ENCODE assay signal across 8 mouse cellular contexts in genomic region chr11:29373396-29374273, GRCm38 (mm10). TPM values are rescaled to one million over a fixed set of nuclear protein-coding genes. Genes with fewer than 3 reads are reported as not detected.
DNase-seq lines count a peak whose midpoint lies in the region; ATAC-seq and TF ChIP-seq lines count a peak whose summit lies in the region.

TSS of gene Ccdc88a (plus strand) at chr11:29373658.

- under 1% methylated on average over 102 of the region's 107 CpGs for WGBS in bone marrow, adult 2 months
- under 1% methylated on average over 104 of the region's 107 CpGs for WGBS in embryonic facial prominence, embryonic 15.5 days
- under 1% methylated on average over 49 of the region's 107 CpGs for WGBS in limb, embryonic 14.5 days
- WGBS in midbrain, postnatal 0 days = under 1% methylated on average over 98 of the region's 107 CpGs

- H3K9me3 ChIP-seq in embryonic facial prominence, embryonic 15.5 days (replicated peaks) = no peaks in the 10 kb centered on the region
- H3K9me3 ChIP-seq in limb, embryonic 14.5 days (ENCODE audit: control insufficient read depth, low read length) = no peaks in the 10 kb centered on the region
- H3K9me3 ChIP-seq in midbrain, postnatal 0 days (ENCODE audit: low read length) = no peaks in the 10 kb centered on the region

- H3K4me1 ChIP-seq in bone marrow, adult 2 months (ENCODE audit: control insufficient read depth, insufficient read depth, low read length) = no peaks in the 10 kb centered on the region
- H3K4me1 ChIP-seq in embryonic facial prominence, embryonic 15.5 days = peaks cover 5% of the 10 kb centered on the region; the same call in 1 of the 2 replicates
- H3K4me1 ChIP-seq in limb, embryonic 14.5 days (ENCODE audit: control insufficient read depth, insufficient read depth, low read length) = peaks cover 6% of the 10 kb centered on the region
- H3K4me1 ChIP-seq in midbrain, postnatal 0 days (ENCODE audit: insufficient read depth, low read length) = no peaks in the 10 kb centered on the region; the same call in 1 of the 2 replicates

- peak; percentile 23; the same call in 1 of the 2 replicates for TF ChIP-seq CTCF in bone marrow, adult 2 months (IDR thresholded peaks at IDR 0.05; ENCODE audit: control insufficient read depth, insufficient read depth, low read length)
- TF ChIP-seq CTCF in midbrain, postnatal 0 days (IDR thresholded peaks at IDR 0.05) = peak; percentile 56

- no peaks in the 10 kb centered on the region for H3K27me3 ChIP-seq in embryonic facial prominence, embryonic 15.5 days
- H3K27me3 ChIP-seq in limb, embryonic 14.5 days (ENCODE audit: control insufficient read depth, insufficient read depth, low read length) = no peaks in the 10 kb centered on the region
- H3K27me3 ChIP-seq in midbrain, postnatal 0 days (ENCODE audit: insufficient read depth, low read length) = no peaks in the 10 kb centered on the region

- peak within 1 kb of the TSS; percentile 94 for H3K27ac ChIP-seq in bone marrow, adult 2 months (ENCODE audit: control insufficient read depth, insufficient read depth, low read depth, low read length, poor library complexity)
- peak within 1 kb of the TSS; percentile 94 for H3K27ac ChIP-seq in embryonic facial prominence, embryonic 15.5 days (replicated peaks)
- H3K27ac ChIP-seq in limb, embryonic 14.5 days (replicated peaks; ENCODE audit: low read depth, low read length) = peak within 1 kb of the TSS; percentile 95
- peak within 1 kb of the TSS; percentile 99 for H3K27ac ChIP-seq in midbrain, postnatal 0 days (ENCODE audit: low read depth, low read length)

- no peaks in the 10 kb centered on the region for H3K36me3 ChIP-seq in embryonic facial prominence, embryonic 15.5 days
- H3K36me3 ChIP-seq in limb, embryonic 14.5 days (ENCODE audit: control insufficient read depth, insufficient read depth, low read length) = no peaks in the 10 kb centered on the region
- no peaks in the 10 kb centered on the region for H3K36me3 ChIP-seq in midbrain, postnatal 0 days (ENCODE audit: insufficient read depth, low read length)

- peak within 1 kb of the TSS; percentile 86 for H3K9ac ChIP-seq in embryonic facial prominence, embryonic 15.5 days
- H3K9ac ChIP-seq in limb, embryonic 14.5 days (ENCODE audit: low read depth, low read length, severe bottlenecking) = peak within 1 kb of the TSS; percentile 96
- H3K9ac ChIP-seq in midbrain, postnatal 0 days (replicated peaks; ENCODE audit: low read length, poor library complexity, severe bottlenecking) = peak within 1 kb of the TSS; percentile 98

- peak within 1 kb of the TSS; percentile 50 for H3K4me2 ChIP-seq in embryonic facial prominence, embryonic 15.5 days (replicated peaks)
- H3K4me2 ChIP-seq in limb, embryonic 14.5 days (replicated peaks; ENCODE audit: low read depth, low read length, severe bottlenecking) = peak within 1 kb of the TSS; percentile 64
- peak within 1 kb of the TSS; percentile 45 for H3K4me2 ChIP-seq in midbrain, postnatal 0 days (ENCODE audit: low read depth, low read length, poor library complexity, severe bottlenecking)

- H3K4me3 ChIP-seq in bone marrow, adult 2 months (replicated peaks; ENCODE audit: control insufficient read depth, low read depth, low read length) = peak within 1 kb of the TSS; percentile 82
- peak within 1 kb of the TSS; percentile 81 for H3K4me3 ChIP-seq in embryonic facial prominence, embryonic 15.5 days (replicated peaks)
- peak within 1 kb of the TSS; percentile 93 for H3K4me3 ChIP-seq in limb, embryonic 14.5 days (replicated peaks; ENCODE audit: low read length)
- H3K4me3 ChIP-seq in midbrain, postnatal 0 days (ENCODE audit: low read depth, low read length) = peak within 1 kb of the TSS; percentile 85

- peak; percentile 92 for DNase-seq in 416B (ENCODE audit: low read depth)
- peak; percentile 93 for DNase-seq in heart, adult 8-10 months (ENCODE audit: low spot score)
- peak; percentile 95 for DNase-seq in kidney, adult 9 months
- peak; percentile 95 for DNase-seq in limb, embryonic 14.5 days (ENCODE audit: low spot score)
- peak; percentile 97 for DNase-seq in midbrain, postnatal 0 days (ENCODE audit: low spot score)
- peak; percentile 83 to 88 for DNase-seq in spleen, postnatal 14 days (ENCODE audit: low spot score in 2 of 2)

- peak; percentile 97 for ATAC-seq in embryonic facial prominence, embryonic 15.5 days (ENCODE audit: insufficient number of reproducible peaks, low FRiP score, low TSS enrichment, low read depth)
- peak; percentile 95 for ATAC-seq in limb, embryonic 14.5 days (ENCODE audit: low FRiP score, low read depth)
- ATAC-seq in midbrain, postnatal 0 days (ENCODE audit: low FRiP score) = peak; percentile 98

- peak; percentile 86; the same call in 1 of the 2 replicates for TF ChIP-seq POLR2A in bone marrow, adult 2 months (IDR thresholded peaks at IDR 0.05; ENCODE audit: borderline replicate concordance, control insufficient read depth, low read depth, low read length)
- TF ChIP-seq POLR2A in limb, embryonic 14.5 days (IDR thresholded peaks at IDR 0.05; ENCODE audit: borderline replicate concordance, extremely low read depth, insufficient read depth, insufficient read length) = peak; percentile 97

RNA-seq across cellular contexts. Expression of gene Ccdc88a, which starts in this region (rescaled TPM):
- polyA plus RNA-seq in bone marrow, adult 2 months (2011; ENCODE audit: insufficient read depth, insufficient read length, low replicate concordance, missing spikeins) = 6.5 and 8.5 TPM in 2 replicates
- 38.1 and 40.4 TPM in 2 replicates for polyA plus RNA-seq in embryonic facial prominence, embryonic 15.5 days (2015; fragmentation: Nextera tagmentation; extraction: Ambion mirVana)
- total RNA-seq in heart, adult 8-10 months (2022) = 1 to 10 TPM; 5.4 to 8.0 (median 7.1) TPM
- polyA plus RNA-seq in limb, embryonic 14.5 days (2012; rRNA removed) = 11.8 and 16.1 TPM in 2 replicates
- 31.8 and 36.7 TPM in 2 replicates for polyA plus RNA-seq in limb, embryonic 14.5 days (2014; fragmentation: Nextera tagmentation; extraction: Ambion mirVana)
- total RNA-seq in midbrain, postnatal 0 days (2014; rRNA removed) = 74.5 and 91.3 TPM in 2 replicates
- 72.8 and 89.2 TPM in 2 replicates for polyA plus RNA-seq in midbrain, postnatal 0 days (2015; fragmentation: Nextera tagmentation; extraction: Ambion mirVana)

Comparison
In these comparisons a context has a peak if more than half of its experiments do, and no peak if none do; other contexts are left out.
1. Peak in every context shown above with its lines: DNase-seq, ATAC-seq, H3K4me3 ChIP-seq and H3K27ac ChIP-seq.